Mouse (Mus musculus) lung, postnatal 0 days (tissue): ENCODE measurements around the gene Abraxas2.

ENCODE experiments used
- CTCF ChIP-seq: IDR thresholded peaks from 2 replicates; pipeline ENCODE4 v1.5.1; 2016; ENCODE audit warnings: antibody characterized with exemption, mild to moderate bottlenecking
- EP300 ChIP-seq: IDR thresholded peaks from 2 replicates; pipeline ENCODE4 v1.6.1; 2016; ENCODE audit warnings: antibody characterized with exemption, mild to moderate bottlenecking, control low read depth

DNA sequence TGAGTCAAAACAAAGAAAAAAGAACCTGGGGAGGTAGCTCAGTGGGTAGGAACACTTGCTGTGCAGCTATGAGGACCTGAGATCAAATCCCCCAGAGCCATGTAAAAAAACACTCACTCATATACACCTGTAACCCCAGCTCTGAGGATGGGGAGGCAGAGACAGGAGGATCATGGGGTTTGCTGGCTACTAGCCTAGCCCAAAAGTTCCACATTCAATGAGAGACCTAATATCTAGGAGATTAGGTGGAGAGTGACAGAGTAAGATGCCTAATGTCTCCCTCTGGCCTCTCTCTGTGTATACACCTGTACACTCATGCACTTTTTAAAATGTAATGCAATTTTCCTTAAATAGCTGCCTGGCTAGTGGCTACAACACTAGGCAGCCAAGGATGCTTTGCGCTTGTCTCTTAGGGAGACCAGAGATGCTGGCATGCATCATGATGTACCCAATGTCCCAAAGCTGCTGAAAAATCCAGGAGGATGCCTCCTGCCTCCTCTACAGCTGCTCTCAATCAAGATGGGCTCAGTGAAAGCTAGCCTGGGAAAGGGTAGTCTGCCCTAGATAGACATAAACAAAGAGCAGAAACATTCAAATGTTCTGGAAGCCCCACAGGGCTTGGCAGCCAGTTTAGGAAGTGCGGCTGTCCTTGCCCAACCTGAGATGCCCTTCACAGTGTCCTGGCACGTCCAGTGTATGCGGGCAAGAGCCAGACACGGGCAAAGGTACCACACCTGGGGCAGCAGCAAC is 32.7 kb downstream of the Abraxas2 start:
- TF ChIP-seq CTCF (no peak), EP300 (no peak)
